Mouse (Mus musculus): ENCODE measurements around the gene Mrps26.
"Not testable (repeated sequence)": the region's sequence is repeated elsewhere in the genome, so short reads cannot be mapped to it uniquely, and the experiment has no call there.

Mrps26 gene

GRCm38 (mm10) chr2:130568921-130569320, 5.4 kb downstream of the Mrps26 start:
- in situ Hi-C loops (cut with MboI; ENCODE audit: low pct_unique_long_range_greater_than_20kb in 1 of 2, low sequenced_read_pairs in 2 of 2, unreplicated experiment in 1 of 2) = no loop called here

GRCm38 (mm10) chr2:130569926-130570325, 6.4 kb downstream of the Mrps26 start:
- in situ Hi-C loops (cut with MboI; ENCODE audit: low pct_unique_long_range_greater_than_20kb in 1 of 2, low sequenced_read_pairs in 2 of 2, unreplicated experiment in 1 of 2) = no loop called here

- in situ Hi-C loops (cut with MboI; ENCODE audit: low pct_unique_long_range_greater_than_20kb in 1 of 2, low sequenced_read_pairs in 2 of 2, unreplicated experiment in 1 of 2) = no loop called here
Measured at GRCm38 (mm10) chr2:130574960-130575359, 11.4 kb downstream of the Mrps26 start.

- in situ Hi-C loops (cut with MboI; ENCODE audit: low pct_unique_long_range_greater_than_20kb in 1 of 2, low sequenced_read_pairs in 2 of 2, unreplicated experiment in 1 of 2) = no loop called here
Measured at GRCm38 (mm10) chr2:130575873-130576272, 12.3 kb downstream of the Mrps26 start, which contains the start of gene Oxt. Gene Oxt (plus strand): TSS chr2:130576173.

DNA sequence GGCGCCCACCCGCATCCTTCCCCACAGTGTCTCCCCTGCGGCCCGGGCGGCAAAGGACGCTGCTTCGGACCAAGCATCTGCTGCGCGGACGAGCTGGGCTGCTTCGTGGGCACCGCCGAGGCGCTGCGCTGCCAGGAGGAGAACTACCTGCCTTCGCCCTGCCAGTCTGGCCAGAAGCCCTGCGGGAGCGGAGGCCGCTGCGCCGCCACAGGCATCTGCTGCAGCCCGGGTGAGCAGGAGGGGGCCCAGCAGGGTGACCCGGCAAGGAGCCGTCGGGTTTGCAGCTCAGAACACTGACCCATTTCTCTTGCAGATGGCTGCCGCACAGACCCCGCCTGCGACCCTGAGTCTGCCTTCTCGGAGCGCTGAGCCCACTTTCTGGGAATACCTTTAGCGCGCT, 13.0 kb downstream of the Mrps26 start:
- in situ Hi-C loops (cut with MboI; ENCODE audit: low pct_unique_long_range_greater_than_20kb in 1 of 2, low sequenced_read_pairs in 2 of 2, unreplicated experiment in 1 of 2) = not testable (repeated sequence)

- in situ Hi-C loops (cut with MboI; ENCODE audit: low pct_unique_long_range_greater_than_20kb in 1 of 2, low sequenced_read_pairs in 2 of 2, unreplicated experiment in 1 of 2) = no loop called here
Measured at GRCm38 (mm10) chr2:130577021-130577420, 13.5 kb downstream of the Mrps26 start.

- in situ Hi-C loops (cut with MboI; ENCODE audit: low pct_unique_long_range_greater_than_20kb in 1 of 2, low sequenced_read_pairs in 2 of 2, unreplicated experiment in 1 of 2) = no loop called here
Measured at GRCm38 (mm10) chr2:130577632-130578031, 14.1 kb downstream of the Mrps26 start.

DNA sequence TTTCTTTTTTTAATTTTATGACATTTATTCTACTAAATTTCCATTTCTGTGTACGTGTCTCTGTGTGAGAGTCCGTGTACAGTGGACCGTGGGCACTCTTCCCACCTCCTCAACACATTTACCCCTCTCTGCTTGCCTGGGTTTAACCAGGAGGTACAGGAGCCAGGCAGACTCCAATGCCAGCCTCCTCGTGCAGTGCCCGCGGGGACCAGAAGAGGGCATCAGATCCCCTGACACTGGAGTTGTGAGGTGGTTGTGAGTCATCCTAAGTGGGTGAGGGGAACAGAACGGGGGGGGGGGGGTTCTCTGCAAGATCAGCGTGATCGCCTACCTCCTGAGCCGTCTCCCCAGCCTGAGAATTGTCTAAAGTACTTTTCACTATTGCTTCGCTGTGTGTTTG, 14.6 kb downstream of the Mrps26 start:
- in situ Hi-C loops (cut with MboI; ENCODE audit: low pct_unique_long_range_greater_than_20kb in 1 of 2, low sequenced_read_pairs in 2 of 2, unreplicated experiment in 1 of 2) = no loop called here

- in situ Hi-C loops (cut with MboI; ENCODE audit: low pct_unique_long_range_greater_than_20kb in 1 of 2, low sequenced_read_pairs in 2 of 2, unreplicated experiment in 1 of 2) = no loop called here
Measured at GRCm38 (mm10) chr2:130579791-130580190, 16.2 kb downstream of the Mrps26 start.

- in situ Hi-C loops (cut with MboI; ENCODE audit: low pct_unique_long_range_greater_than_20kb in 1 of 2, low sequenced_read_pairs in 2 of 2, unreplicated experiment in 1 of 2) = no loop called here
Measured at GRCm38 (mm10) chr2:130581201-130581600, 17.7 kb downstream of the Mrps26 start.

DNA sequence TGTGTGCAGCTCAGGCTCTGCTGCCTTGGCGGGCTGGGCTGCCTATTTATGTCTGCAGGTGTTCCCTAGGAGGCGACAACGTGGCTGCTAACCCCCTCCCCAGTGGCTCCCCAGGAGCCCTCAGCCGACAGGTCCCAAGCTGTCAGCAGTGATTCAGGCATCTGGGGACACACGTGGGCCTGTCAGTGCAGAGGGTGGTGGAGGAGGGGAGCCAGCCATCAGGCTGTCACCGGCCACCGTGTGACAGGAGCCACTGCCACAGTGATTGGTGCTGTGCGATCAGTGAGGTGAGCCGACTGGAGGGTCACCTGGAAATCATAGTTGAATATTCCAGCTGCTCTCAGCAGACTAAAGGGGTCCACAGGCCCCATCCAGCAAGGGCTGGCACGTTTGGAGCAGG, 19.0 kb downstream of the Mrps26 start, which contains the start of gene Avp:
Gene Avp (minus strand): TSS at position 3 of the 400 bp plus-strand sequence.
- in situ Hi-C loops (cut with MboI; ENCODE audit: low pct_unique_long_range_greater_than_20kb in 1 of 2, low sequenced_read_pairs in 2 of 2, unreplicated experiment in 1 of 2) = no loop called here

GRCm38 (mm10) chr2:130583902-130584560, 20.5 kb downstream of the Mrps26 start:
- in situ Hi-C loops (cut with MboI; ENCODE audit: low pct_unique_long_range_greater_than_20kb in 1 of 2, low sequenced_read_pairs in 2 of 2, unreplicated experiment in 1 of 2) = no loop called here

- in situ Hi-C loops (cut with MboI; ENCODE audit: low pct_unique_long_range_greater_than_20kb in 1 of 2, low sequenced_read_pairs in 2 of 2, unreplicated experiment in 1 of 2) = no loop called here
Measured at GRCm38 (mm10) chr2:130586016-130586415, 22.5 kb downstream of the Mrps26 start.

GRCm38 (mm10) chr2:130588373-130588772, 24.8 kb downstream of the Mrps26 start:
- in situ Hi-C loops (cut with MboI; ENCODE audit: low pct_unique_long_range_greater_than_20kb in 1 of 2, low sequenced_read_pairs in 2 of 2, unreplicated experiment in 1 of 2) = no loop called here

DNA sequence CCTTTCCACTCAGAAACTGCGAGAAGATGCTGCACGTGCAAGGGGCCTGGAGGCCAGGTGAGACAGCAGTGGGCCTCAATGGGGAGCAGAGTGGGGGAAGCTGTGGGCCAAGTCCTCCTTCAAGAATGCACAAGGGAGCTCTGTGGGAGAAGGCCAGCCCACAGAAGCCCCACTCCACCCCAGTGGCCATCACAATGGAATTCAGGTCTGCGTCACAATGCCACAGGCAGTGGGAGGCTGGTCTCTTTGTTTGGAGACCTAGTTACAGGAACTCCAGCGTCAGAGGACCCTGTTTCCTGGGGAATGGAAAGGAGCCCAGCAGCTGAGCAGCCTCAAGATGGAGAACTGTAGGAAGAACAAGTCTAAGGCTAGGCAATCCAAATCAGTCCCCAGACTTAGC, 25.6 kb downstream of the Mrps26 start:
- in situ Hi-C loops (cut with MboI; ENCODE audit: low pct_unique_long_range_greater_than_20kb in 1 of 2, low sequenced_read_pairs in 2 of 2, unreplicated experiment in 1 of 2) = no loop called here

DNA sequence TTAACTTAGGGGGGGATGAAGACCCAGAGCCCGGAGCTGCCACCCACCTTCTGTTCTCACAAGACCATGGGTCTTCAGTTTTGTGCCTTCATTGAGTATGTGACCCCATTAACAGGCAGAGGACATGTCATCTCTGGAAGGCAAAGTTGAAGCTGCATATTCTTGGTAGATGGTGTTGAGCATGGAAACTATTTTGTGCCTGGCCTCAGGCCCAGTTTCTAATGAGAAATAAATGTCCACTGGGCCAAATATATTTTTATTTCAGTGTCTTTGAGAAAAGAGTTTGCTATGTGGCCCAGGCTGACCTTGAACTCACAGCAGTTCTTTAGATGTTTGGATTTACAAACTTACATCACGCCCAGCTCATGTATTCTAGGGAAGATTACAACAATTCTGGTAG, 26.2 kb downstream of the Mrps26 start:
- in situ Hi-C loops (cut with MboI; ENCODE audit: low pct_unique_long_range_greater_than_20kb in 1 of 2, low sequenced_read_pairs in 2 of 2, unreplicated experiment in 1 of 2) = no loop called here

GRCm38 (mm10) chr2:130591016-130591415, 27.5 kb downstream of the Mrps26 start:
- in situ Hi-C loops (cut with MboI; ENCODE audit: low pct_unique_long_range_greater_than_20kb in 1 of 2, low sequenced_read_pairs in 2 of 2, unreplicated experiment in 1 of 2) = no loop called here

- in situ Hi-C loops (cut with MboI; ENCODE audit: low pct_unique_long_range_greater_than_20kb in 1 of 2, low sequenced_read_pairs in 2 of 2, unreplicated experiment in 1 of 2) = no loop called here
Measured at GRCm38 (mm10) chr2:130595596-130595995, 32.1 kb downstream of the Mrps26 start.

- in situ Hi-C loops (cut with MboI; ENCODE audit: low pct_unique_long_range_greater_than_20kb in 1 of 2, low sequenced_read_pairs in 2 of 2, unreplicated experiment in 1 of 2) = no loop called here
Measured at GRCm38 (mm10) chr2:130597601-130598010, 34.1 kb downstream of the Mrps26 start.

DNA sequence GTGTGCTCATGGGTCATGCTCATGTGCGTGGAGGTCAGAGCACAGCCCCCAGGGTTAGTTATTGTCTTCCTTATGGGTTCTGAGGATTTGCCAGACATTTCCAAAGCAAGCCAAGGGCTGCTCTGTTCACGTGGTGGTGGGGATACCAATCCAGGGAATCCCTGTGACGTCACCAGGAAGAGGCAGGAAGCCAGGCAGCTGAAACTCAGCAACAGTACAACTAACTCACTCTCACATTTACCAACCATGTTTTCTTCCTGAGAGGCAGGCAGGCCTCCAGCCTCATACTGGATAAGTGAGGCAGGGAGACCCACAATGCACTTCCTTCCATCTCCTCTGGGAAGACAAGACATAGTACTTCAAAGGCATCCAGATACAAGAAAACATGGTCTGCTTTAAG, 34.9 kb downstream of the Mrps26 start:
- in situ Hi-C loops (cut with MboI; ENCODE audit: low pct_unique_long_range_greater_than_20kb in 1 of 2, low sequenced_read_pairs in 2 of 2, unreplicated experiment in 1 of 2) = no loop called here

- in situ Hi-C loops (cut with MboI; ENCODE audit: low pct_unique_long_range_greater_than_20kb in 1 of 2, low sequenced_read_pairs in 2 of 2, unreplicated experiment in 1 of 2) = no loop called here
Measured at GRCm38 (mm10) chr2:130602195-130602594, 38.7 kb downstream of the Mrps26 start.
